Mouse (Mus musculus) spleen, postnatal 4 days (tissue): ENCODE results near the gene Iqcf1.

Experiments
- DNase-seq, 2 experiments: peaks; one replicate each; pipeline ENCODE4 v3.0.0; 2022; ENCODE audit warnings: low spot score in 2 of 2

Gene Iqcf1

GRCm38 (mm10) chr9:106499667-106500066, at the start of gene Iqcf1:
TSS of gene Iqcf1 (plus strand) at chr9:106499967.
- DNase-seq, result no peak

DNA sequence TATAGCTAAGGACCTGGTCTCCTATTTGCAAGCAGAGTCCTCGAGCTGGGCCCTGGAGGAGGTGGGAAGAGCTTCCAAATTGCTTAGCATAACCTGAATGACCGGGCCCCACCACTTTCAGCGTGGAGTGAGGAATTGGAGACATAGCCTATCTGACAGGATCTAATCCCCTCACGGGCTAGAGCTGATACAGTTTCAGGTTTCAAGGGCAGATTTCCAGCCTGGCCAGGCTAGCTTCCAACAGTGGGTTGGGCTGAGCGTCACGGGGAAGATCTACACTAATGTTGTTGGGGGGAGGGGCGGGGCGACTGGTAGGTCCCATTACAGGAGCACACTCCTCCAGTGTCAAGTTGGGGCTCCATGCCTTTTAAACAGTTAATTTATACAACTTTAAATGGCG, 49.1 kb upstream of the Iqcf1 start:
- DNase-seq, result no peak

DNA sequence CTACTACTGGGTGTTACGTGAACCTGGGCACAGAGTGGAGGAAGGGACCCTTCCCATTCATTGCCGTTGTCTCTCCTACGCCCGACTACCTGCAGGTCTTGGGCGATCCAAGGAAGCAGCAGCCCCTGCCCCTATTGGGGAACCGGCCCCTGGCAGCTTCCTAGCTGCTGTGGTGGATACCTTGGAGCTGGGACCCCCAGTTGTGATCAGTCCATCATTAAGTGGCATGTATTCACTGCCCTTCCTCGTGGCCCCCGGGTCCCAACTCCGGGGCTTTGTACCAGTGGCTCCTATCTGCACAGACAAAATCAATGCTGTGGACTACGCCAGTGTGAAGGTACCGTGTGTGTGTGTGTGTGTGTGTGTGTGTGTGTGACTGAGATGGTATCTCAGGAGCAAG, 48.5 kb upstream of the Iqcf1 start:
- DNase-seq, result no peak

- DNase-seq, result no peak
Observed at GRCm38 (mm10) chr9:106451899-106452298, 47.9 kb upstream of the Iqcf1 start.

GRCm38 (mm10) chr9:106452351-106452750, 47.4 kb upstream of the Iqcf1 start:
- no peak for DNase-seq

DNA sequence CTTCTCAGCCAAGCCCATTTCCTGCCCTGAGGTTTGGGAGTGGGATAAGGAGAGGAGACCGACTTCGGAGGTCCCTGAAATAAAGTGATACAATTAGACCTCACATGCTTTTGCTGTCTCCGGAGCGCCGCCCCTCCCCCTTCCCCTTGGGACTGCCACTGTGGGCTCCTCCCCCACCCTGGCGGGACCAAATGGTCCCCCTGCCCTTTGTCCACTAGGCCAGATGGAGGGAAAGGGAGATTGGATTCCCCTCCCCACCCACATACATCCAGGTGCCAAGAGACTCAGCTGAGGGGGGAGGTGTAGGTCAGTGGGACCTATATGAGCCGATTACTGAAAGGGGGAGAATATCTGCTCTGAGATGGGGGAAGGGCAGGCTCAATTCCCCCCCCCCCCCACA, 46.9 kb upstream of the Iqcf1 start:
- DNase-seq, result peak in 1 of 2 experiments; percentile 68

DNA sequence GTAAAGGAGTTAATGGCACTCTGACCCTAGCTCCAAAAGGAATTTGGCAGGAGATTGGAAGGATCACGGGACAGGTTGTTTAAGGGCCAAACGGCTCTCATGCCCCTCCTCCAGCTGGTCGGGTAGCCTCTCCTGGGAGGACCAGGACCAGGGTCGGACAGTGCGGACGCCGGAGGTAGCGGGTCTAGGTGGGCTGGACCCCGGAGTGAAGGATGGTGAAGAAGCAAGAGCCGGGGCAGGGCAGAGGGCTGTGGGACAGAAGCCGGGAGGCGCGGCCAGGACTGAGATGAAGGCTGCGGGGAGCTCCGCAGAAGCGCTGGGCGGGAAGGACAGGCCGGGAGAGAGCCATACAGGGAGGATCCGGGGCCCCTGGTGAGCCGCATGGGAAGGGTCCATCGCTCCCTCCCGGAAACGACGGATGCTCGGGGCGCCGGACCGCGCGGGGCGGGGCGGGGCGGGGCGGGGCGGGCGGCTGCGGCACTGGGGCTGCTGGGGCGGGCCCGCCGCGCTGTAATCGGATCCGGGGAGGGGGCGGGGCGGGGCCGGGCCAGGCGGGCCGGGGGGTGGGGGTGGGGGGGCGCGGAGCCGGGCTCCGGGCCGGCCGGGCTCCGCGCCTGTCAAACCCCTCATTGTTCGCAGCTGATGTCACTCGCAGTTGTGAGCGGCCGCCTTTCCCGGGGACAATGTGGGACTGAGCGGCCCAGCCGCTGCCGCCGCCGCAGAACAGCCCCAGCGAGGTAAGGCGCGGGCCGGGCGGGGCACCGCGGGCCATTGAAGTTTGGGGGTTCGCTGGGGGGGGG, 46.3 kb upstream of the Iqcf1 start, which contains the start of gene Pcbp4:
Gene Pcbp4, plus strand, starts transcription at position 21 of the 800 bp plus-strand sequence.
- peak in 1 of 2 experiments; percentile 69 for DNase-seq

GRCm38 (mm10) chr9:106454071-106454761, 45.6 kb upstream of the Iqcf1 start:
- DNase-seq, result no peak

DNA sequence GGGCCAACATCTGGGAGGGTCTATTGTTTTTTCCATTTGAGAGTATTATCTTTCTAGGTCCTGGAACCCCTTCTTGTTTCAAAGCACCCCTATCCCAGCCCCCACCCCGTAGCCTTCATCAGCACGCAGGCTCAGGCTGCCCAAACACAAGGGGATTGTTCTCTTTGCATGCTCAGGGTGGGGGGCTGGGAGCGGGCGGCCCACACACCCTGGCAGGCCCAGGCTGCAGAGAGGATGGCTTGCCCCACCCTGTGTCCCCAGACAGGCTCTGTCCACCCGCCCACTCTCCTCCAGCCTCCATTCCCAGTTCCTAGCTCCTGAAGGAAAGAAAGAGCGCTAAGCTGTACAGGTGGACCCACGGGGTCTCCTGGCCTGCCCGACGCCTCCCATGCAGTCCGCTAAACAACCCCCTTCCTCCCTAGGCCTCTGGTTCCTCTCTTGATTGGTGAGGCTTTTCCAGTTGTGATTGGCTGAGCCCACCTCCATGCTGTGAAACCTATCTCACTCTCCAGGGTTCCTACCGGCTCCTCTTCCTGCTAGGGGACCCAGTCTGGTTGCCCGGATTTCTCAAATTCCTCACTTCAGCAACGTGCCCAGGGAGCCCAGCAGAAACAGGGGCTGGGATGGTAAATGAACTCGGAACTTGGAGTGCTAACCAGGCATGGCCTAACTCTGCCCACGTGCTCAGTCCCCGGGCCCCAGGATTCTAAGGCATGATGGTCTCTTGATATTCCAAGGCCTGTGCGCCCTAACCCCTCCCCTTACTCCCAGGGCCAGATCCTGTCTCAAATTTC, 44.7 kb upstream of the Iqcf1 start:
- DNase-seq, result no peak

DNA sequence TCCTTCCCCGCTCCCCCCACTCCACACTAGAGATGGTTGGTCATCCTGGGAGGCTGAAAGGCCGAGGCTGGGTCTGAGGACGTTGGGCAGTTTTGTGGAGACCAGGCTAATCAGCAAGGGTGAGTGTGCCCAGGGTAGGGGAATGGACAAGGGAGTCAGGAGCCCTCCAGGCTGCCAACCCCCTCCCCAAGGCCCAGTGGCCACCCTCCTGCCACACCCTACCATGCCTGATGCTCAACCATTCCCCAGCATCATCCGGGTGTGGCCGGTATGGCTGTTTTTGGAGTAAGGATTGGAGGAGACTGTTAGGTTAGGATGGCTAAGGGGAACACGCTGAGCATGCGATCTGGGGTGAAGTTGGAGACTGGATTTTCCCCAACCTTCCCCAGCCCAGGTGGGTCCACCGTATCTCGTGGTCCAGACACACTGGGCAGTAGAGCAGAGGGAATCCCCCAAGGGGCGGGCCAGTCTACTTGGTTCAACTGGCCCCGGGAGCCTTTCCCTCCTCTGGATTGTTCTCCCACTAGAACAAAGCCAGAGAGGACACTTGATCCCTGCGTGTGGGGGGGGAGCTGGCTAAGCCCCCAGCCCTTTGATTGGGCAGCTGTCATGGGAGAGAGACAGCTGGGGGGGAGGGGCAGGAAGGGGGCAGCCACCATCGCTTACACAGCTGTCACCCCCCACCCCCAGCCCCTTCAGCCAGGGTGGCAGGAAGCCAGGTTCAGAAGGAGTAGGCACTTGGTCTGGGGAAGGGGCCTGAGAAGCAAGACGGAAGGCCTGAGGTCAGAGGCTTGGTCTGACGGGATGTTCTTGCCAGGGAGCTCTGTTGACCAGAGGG, 43.2 kb upstream of the Iqcf1 start:
- no peak for DNase-seq

- DNase-seq, result no peak
Observed at GRCm38 (mm10) chr9:106457163-106457559, 42.6 kb upstream of the Iqcf1 start.

DNA sequence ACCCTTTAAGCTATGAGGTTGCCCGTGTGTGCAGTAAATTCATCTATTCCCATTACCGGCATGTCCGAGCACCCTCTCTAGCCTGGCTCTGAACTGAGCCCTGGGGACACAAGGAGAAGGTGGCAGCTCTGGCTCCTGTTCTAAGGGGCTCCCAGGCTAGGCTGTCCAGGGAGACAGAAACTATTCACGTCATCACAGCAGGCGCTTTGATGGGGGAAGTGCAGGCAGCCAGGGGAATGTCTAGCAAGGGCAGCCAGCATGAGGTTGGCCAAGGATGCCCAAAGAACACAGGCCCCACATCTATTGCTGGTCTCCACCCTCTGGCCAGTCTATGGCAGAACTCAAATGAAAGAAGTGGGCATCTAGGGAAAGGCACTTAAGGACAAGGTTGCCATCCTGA, 41.8 kb upstream of the Iqcf1 start:
- no peak for DNase-seq

- DNase-seq, result no peak
Observed at GRCm38 (mm10) chr9:106459946-106460345, 39.8 kb upstream of the Iqcf1 start.

DNA sequence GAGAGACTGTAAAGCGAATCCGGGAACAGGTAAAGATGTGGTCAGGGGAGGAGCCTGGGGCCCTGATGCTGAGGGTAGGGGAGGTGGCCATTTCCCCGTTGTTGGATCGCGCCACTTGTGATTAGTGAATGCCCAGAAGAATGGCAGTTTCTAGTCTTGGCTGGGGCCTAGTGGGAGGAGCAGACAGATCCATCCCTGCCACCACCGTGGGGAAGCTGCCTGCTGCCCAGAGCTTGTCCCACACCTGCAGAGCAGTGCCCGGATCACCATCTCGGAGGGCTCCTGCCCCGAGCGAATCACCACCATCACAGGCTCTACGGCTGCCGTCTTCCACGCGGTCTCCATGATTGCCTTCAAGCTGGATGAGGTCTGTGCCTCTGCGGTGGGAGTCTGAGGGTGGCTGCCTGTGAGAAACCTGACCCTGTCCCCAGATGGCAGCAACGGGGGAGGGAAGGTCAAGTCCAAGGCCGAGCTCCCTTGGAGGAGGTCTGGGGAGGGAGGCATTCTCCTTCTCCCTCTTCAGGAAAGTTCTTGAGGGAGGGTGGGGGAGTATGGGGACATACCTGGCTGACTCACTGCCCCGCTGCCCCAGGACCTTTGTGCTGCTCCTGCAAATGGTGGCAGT, 39.3 kb upstream of the Iqcf1 start:
- DNase-seq, result no peak

- no peak for DNase-seq
Observed at GRCm38 (mm10) chr9:106461026-106461415, 38.7 kb upstream of the Iqcf1 start.

DNA sequence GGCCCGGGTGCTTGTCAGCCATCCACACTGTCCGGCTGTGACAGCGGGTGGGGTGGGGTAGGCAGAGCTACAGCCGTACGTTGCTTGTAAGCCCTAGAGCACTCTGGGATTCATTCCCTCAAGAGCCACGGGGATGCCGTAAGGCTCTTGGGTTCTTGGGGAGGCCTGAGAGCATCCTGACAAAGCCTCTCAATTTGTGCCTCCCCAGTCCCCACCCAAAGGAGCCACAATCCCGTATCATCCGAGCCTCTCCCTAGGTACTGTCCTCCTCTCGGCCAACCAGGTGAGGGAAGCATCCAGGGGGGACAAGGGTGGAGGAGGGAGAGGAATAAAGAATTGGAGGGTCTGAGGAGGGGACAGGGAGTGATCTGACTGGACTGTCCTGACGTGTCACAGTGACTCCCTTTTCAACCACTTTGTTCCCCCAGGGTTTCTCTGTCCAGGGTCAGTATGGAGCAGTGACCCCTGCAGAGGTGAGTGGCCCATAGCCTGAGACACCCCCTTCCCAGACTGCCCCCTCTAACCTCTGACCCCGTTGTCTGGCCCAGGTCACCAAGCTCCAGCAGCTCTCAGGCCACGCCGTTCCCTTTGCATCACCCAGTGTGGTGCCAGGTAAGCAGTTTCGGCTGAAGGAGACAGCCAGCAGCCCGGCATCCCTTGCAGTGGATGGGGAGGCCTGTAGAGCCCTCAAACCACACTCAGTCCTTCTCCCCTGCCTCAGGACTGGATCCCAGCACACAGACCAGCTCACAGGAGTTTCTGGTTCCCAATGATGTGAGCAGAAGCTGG, 37.9 kb upstream of the Iqcf1 start:
- no peak for DNase-seq

GRCm38 (mm10) chr9:106462430-106462800, 37.4 kb upstream of the Iqcf1 start:
- no peak for DNase-seq

DNA sequence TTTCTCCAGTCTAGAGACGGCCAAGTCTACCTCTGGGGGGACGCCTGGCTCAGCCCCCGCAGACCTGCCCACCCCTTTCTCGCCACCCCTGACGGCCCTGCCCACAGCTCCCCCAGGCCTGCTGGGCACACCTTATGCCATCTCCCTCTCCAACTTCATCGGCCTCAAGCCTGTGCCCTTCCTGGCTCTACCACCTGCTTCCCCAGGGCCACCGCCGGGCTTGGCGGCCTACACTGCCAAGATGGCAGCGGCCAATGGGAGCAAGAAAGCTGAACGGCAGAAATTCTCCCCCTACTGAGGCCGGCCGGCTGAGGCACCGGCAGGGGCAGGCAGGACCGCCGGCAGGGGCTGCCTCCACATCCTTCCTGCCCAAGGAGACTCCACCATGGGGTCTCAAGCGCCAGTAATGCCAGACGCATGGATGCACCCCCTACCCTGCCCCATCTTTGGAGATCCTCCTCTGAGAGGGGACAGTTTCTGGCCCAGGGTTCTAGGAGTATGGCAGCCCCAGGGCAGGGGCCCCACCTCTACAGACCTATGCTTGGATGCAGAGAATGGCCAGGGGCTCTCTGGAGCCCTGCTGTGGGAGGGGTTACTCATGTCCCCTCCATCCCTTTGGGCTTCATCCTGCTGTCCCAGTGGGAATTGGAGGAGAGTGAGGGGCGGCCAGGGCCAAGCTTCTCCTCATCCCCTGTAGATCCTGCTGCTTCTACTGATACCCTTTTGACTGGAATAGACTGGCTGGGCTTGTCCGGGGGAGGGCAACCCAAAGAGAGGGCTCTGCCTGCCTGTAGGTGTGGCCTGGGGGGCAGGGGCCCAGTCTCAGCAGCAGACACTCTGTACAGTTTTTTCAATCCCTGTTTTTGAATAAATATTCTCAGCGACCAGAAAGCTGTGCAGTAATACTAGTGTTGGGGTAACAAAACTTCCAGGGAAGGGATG, 36.4 kb upstream of the Iqcf1 start:
- no peak for DNase-seq
